ENCODE assay signal across 8 mouse cellular contexts in genomic region chr5:150055322-150055721, GRCm38 (mm10).
"Had no signal": no experiment of that assay in that cellular context is flagged by ENCODE, and none has a peak within 500 bp of the region (broad histone marks: within the 10 kb centered on the region; RNA-seq: fewer than 3 reads in every experiment).

No protein-coding gene starts in this region.

- ATAC-seq: liver, embryonic 12.5 days had no signal

- DNase-seq: kidney, adult 11 months; lung, postnatal 14 days; midbrain, embryonic 14.5 days; retina, postnatal 1 day; right cerebral cortex, postnatal 14 days; thymus, adult 2 months; thymus, postnatal 4 days had no signal
